25 mouse cellular contexts compared by ENCODE assay signal in the genomic region with DNA sequence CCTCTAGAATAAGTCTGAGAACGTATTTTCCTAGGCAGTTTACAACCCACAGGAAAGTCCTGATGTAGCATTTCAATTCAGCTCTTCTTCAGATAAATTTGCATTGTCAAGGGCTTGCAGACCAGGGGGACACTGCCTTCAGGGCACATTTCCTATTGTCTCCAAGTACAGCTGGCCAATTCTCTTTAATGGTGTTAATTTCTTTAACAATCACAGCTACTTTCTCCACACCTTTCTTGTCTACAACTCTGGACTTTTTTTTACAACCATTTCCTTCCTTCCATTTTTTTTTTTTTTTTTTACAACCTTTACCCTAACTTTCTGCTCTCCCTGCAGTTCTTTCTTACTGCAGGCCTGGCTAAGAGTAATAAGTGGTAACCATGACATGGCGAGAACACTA.
DNase-seq lines count a peak whose midpoint lies in the region; ATAC-seq and TF ChIP-seq lines count a peak whose summit lies in the region.
"Had no signal": no experiment of that assay in that cellular context is flagged by ENCODE, and none has a peak within 500 bp of the region (broad histone marks: within the 10 kb centered on the region; RNA-seq: fewer than 3 reads in every experiment).

No protein-coding gene starts in this region.

- no peak for TF ChIP-seq CTCF in CH12.LX (conservative IDR thresholded peaks at IDR 0.05 in 1 of 2, IDR thresholded peaks at IDR 0.05 in 1 of 2; ENCODE audit: low read depth in 2 of 2, low read length in 2 of 2)
- TF ChIP-seq CTCF in ES-Bruce4 (IDR thresholded peaks at IDR 0.05; ENCODE audit: low read depth, low read length): no peak

- H3K27me3 ChIP-seq in CH12.LX (replicated peaks): no peaks in the 10 kb centered on the region
- H3K27me3 ChIP-seq in ES-Bruce4 (ENCODE audit: control insufficient read depth, insufficient read depth, low read length, poor library complexity, severe bottlenecking): no peaks in the 10 kb centered on the region
- H3K27me3 ChIP-seq in intestine, embryonic 15.5 days (replicated peaks): no peaks in the 10 kb centered on the region
- H3K27me3 ChIP-seq: embryonic facial prominence, embryonic 13.5 days; embryonic facial prominence, embryonic 15.5 days; forebrain, embryonic 12.5 days; Patski had no signal

- dilution Hi-C loops in CH12.LX (cut with MboI; ENCODE audit: extremely low pct_ligation_motif_present, extremely low pct_unique_long_range_greater_than_20kb, low sequenced_read_pairs): no loop called here

- no peak for TF ChIP-seq EP300 in CH12.LX (IDR thresholded peaks at IDR 0.05; ENCODE audit: low read length)
- 0 out of 2 replicates have a peak, but pooled peaks have one; percentile 29 for TF ChIP-seq EP300 in ES-Bruce4 (IDR thresholded peaks at IDR 0.05; ENCODE audit: insufficient read depth, low read depth, low read length)

- TF ChIP-seq POLR2A in CH12.LX (IDR thresholded peaks at IDR 0.05; ENCODE audit: low read depth, low read length) (no peak), ES-Bruce4 (IDR thresholded peaks at IDR 0.05; ENCODE audit: insufficient read depth, low read length) (no peak)

- H3K27ac ChIP-seq in CH12.LX (ENCODE audit: insufficient read depth, low read depth): no peak overlapping the region
- no peak overlapping the region for H3K27ac ChIP-seq in ES-Bruce4 (ENCODE audit: insufficient read depth, low read length)
- H3K27ac ChIP-seq in ES-E14 (ENCODE audit: insufficient read depth, low read depth, low read length, poor library complexity, severe bottlenecking): no peak overlapping the region
- no peak overlapping the region for H3K27ac ChIP-seq in intestine, embryonic 15.5 days
- H3K27ac ChIP-seq: embryonic facial prominence, embryonic 13.5 days; embryonic facial prominence, embryonic 15.5 days; forebrain, embryonic 10.5 days; forebrain, embryonic 12.5 days had no signal

- in situ Hi-C loops in CH12.LX (cut with MboI; ENCODE audit: low pct_ligation_motif_present, low pct_unique_long_range_greater_than_20kb, low sequenced_read_pairs) (no loop called here), ES-E14 (cut with MboI; ENCODE audit: low sequenced_read_pairs in 2 of 2, unreplicated experiment in 2 of 2) (no loop called here)

- H3K9ac ChIP-seq in CH12.LX (ENCODE audit: insufficient read depth, low read depth) (no peak overlapping the region), ES-Bruce4 (ENCODE audit: low read depth, poor library complexity, severe bottlenecking) (no peak overlapping the region), ES-E14 (ENCODE audit: insufficient read depth, low read depth, low read length, poor library complexity, severe bottlenecking) (no peak overlapping the region)
- no peak overlapping the region for H3K9ac ChIP-seq in intestine, embryonic 15.5 days
- H3K9ac ChIP-seq: embryonic facial prominence, embryonic 13.5 days; embryonic facial prominence, embryonic 15.5 days; forebrain, embryonic 12.5 days had no signal

- no peak for ATAC-seq in intestine, embryonic 15.5 days
- ATAC-seq: activated CD4-positive, CD25-positive, alpha-beta regulatory T cell, adult 4 months; forebrain, embryonic 14.5 days; forebrain, embryonic 16.5 days; Patski had no signal

- H3K9me3 ChIP-seq in CH12.LX (replicated peaks; ENCODE audit: low read length) (no peaks in the 10 kb centered on the region), ES-Bruce4 (replicated peaks; ENCODE audit: control insufficient read depth, insufficient read depth, low read length, poor library complexity, severe bottlenecking) (no peaks in the 10 kb centered on the region), ES-E14 (ENCODE audit: control insufficient read depth, insufficient read depth, low read depth, low read length) (no peaks in the 10 kb centered on the region)
- H3K9me3 ChIP-seq in intestine, embryonic 15.5 days: no peaks in the 10 kb centered on the region
- H3K9me3 ChIP-seq: embryonic facial prominence, embryonic 13.5 days; embryonic facial prominence, embryonic 15.5 days; forebrain, embryonic 10.5 days; forebrain, embryonic 12.5 days had no signal

- whole genome bisulfite sequencing in intestine, embryonic 15.5 days: 79% methylated on average over 2 of the region's 2 CpGs

- DNase-seq in CH12.LX (ENCODE audit: extremely low read depth) (peak; percentile 5), ES-E14 (ENCODE audit: low read depth, low spot score) (peak; percentile 51), R1 (ENCODE audit: low read depth, low spot score) (peak; percentile 53)
- no peak for DNase-seq in urinary bladder, postnatal 14 days (ENCODE audit: low spot score)
- no peak for DNase-seq in gastrocnemius, adult 18-20 months (ENCODE audit: low spot score)
- no peak for DNase-seq in adrenal gland, adult 18-20 months (ENCODE audit: low spot score in 2 of 2)
- DNase-seq: adrenal gland, adult 2 months; adrenal gland, postnatal 10 days; adrenal gland, postnatal 25 days; cerebellum, adult 11 months; cerebellum, adult 18-20 months; cerebellum, adult 9-10 months; cerebellum, postnatal 10 days; cerebellum, postnatal 25 days had no signal

- H3K4me3 ChIP-seq in CH12.LX (replicated peaks in 1 of 3; ENCODE audit: low read depth in 2 of 3, low read length in 2 of 3, poor library complexity in 1 of 3): no peak overlapping the region
- H3K4me3 ChIP-seq in ES-Bruce4 (ENCODE audit: low read depth, low read length): no peak overlapping the region
- H3K4me3 ChIP-seq in ES-E14 (ENCODE audit: insufficient read depth in 1 of 2, low read depth in 1 of 2, low read length in 2 of 2, poor library complexity in 1 of 2, severe bottlenecking in 1 of 2): no peak overlapping the region
- H3K4me3 ChIP-seq in intestine, embryonic 15.5 days (replicated peaks): no peak overlapping the region
- H3K4me3 ChIP-seq: embryonic facial prominence, embryonic 13.5 days; embryonic facial prominence, embryonic 15.5 days; erythroblast, embryonic 14.5 days; forebrain, embryonic 10.5 days; forebrain, embryonic 12.5 days had no signal

- no peaks in the 10 kb centered on the region for H3K79me2 ChIP-seq in CH12.LX (replicated peaks; ENCODE audit: control insufficient read depth, extremely low read depth, insufficient read depth, poor library complexity, severe bottlenecking)

- peaks cover 3 to 15% of the 10 kb centered on the region in 2 experiments; a peak in 3 of 4 replicates for H3K4me1 ChIP-seq in CH12.LX (ENCODE audit: control insufficient read depth in 1 of 2, insufficient read depth in 2 of 2)
- H3K4me1 ChIP-seq in ES-Bruce4 (ENCODE audit: control insufficient read depth, insufficient read depth, low read length): peaks cover 1% of the 10 kb centered on the region
- peaks cover 0 to 8% of the 10 kb centered on the region in 2 experiments; a peak in 2 of 4 replicates for H3K4me1 ChIP-seq in ES-E14 (ENCODE audit: control insufficient read depth in 2 of 2, insufficient read depth in 2 of 2, low read length in 2 of 2, poor library complexity in 1 of 2)
- H3K4me1 ChIP-seq in intestine, embryonic 15.5 days (replicated peaks): no peaks in the 10 kb centered on the region
- H3K4me1 ChIP-seq: embryonic facial prominence, embryonic 13.5 days; embryonic facial prominence, embryonic 15.5 days; forebrain, embryonic 10.5 days; forebrain, embryonic 12.5 days had no signal

- no peaks in the 10 kb centered on the region for H3K36me3 ChIP-seq in CH12.LX (replicated peaks in 1 of 2; ENCODE audit: control insufficient read depth in 1 of 2, insufficient read depth in 1 of 2, low read length in 1 of 2)
- H3K36me3 ChIP-seq in ES-Bruce4 (ENCODE audit: control insufficient read depth, insufficient read depth, low read length, poor library complexity, severe bottlenecking): no peaks in the 10 kb centered on the region
- no peaks in the 10 kb centered on the region for H3K36me3 ChIP-seq in ES-E14 (ENCODE audit: control insufficient read depth, insufficient read depth, low read length, poor library complexity, severe bottlenecking)
- no peaks in the 10 kb centered on the region for H3K36me3 ChIP-seq in intestine, embryonic 15.5 days
- H3K36me3 ChIP-seq: embryonic facial prominence, embryonic 13.5 days; embryonic facial prominence, embryonic 15.5 days; forebrain, embryonic 10.5 days; forebrain, embryonic 12.5 days had no signal

- no peak for TF ChIP-seq RAD21 in CH12.LX (IDR thresholded peaks at IDR 0.05; ENCODE audit: low read depth, low read length)

- H3K4me2 ChIP-seq in CH12.LX (ENCODE audit: insufficient read depth, low read depth, poor library complexity, severe bottlenecking): no peak overlapping the region
- no peak overlapping the region for H3K4me2 ChIP-seq in intestine, embryonic 15.5 days (replicated peaks)
- H3K4me2 ChIP-seq: embryonic facial prominence, embryonic 13.5 days; embryonic facial prominence, embryonic 15.5 days; forebrain, embryonic 12.5 days had no signal

TF ChIP-seq in CH12.LX, 34 proteins besides CTCF, POLR2A, EP300 and RAD21:
- no peak for TF ChIP-seq TBP (conservative IDR thresholded peaks at IDR 0.05; ENCODE audit: low read depth, low read length)
- TF ChIP-seq ZNF384 (IDR thresholded peaks at IDR 0.05; ENCODE audit: low read depth, low read length): peak; percentile 42; the same call in 1 of the 2 replicates

TF ChIP-seq in ES-E14, 5 proteins besides CTCF, POLR2A, EP300 and RAD21:
- TF ChIP-seq ZNF384 (IDR thresholded peaks at IDR 0.05; ENCODE audit: low read depth, low read length) (peak; percentile 83), ZC3H11A (IDR thresholded peaks at IDR 0.05; ENCODE audit: borderline replicate concordance, low read depth, low read length) (no peak)

Comparison
In these comparisons a context has a peak if more than half of its experiments do, and no peak if none do; other contexts are left out.
1. DNase-seq: peak in CH12.LX (single experiment), ES-E14 (single experiment) and R1 (single experiment); none in urinary bladder, postnatal 14 days (single experiment), gastrocnemius, adult 18-20 months (single experiment) and adrenal gland, adult 18-20 months (0 of 2).